Mouse (Mus musculus): ENCODE measurements around the gene Cpn1. TPM values are rescaled to one million over a fixed set of nuclear protein-coding genes. Genes with fewer than 3 reads are reported as not detected.
A peak's percentile ranks its signal among the peaks of the same experiment; 100 is the strongest.

The Cpn1 gene
- total RNA-seq, 1 experiment from 2014 or later = not detected

- ATAC-seq (replicated peaks; ENCODE audit: low read depth, poor library complexity, severe bottlenecking) = no peak
These were observed 41.8 kb downstream of the Cpn1 start for GRCm38 (mm10) chr19:43944566-43944965.

GRCm38 (mm10) chr19:43943076-43943475 is 43.3 kb downstream of the Cpn1 start:
- ATAC-seq (replicated peaks; ENCODE audit: low read depth, poor library complexity, severe bottlenecking) = no peak

- peak; percentile 72 for ATAC-seq (replicated peaks; ENCODE audit: low read depth, poor library complexity, severe bottlenecking)
These were observed 46.3 kb downstream of the Cpn1 start, which contains the start of gene Dnmbp for GRCm38 (mm10) chr19:43939769-43940689. Gene Dnmbp (minus strand): TSS chr19:43940191.

GRCm38 (mm10) chr19:43939171-43939768 is 47.1 kb downstream of the Cpn1 start:
- no peak for ATAC-seq (replicated peaks; ENCODE audit: low read depth, poor library complexity, severe bottlenecking)

- ATAC-seq (replicated peaks; ENCODE audit: low read depth, poor library complexity, severe bottlenecking) = no peak
These were observed 48.0 kb downstream of the Cpn1 start for GRCm38 (mm10) chr19:43938355-43938754.

GRCm38 (mm10) chr19:43930926-43931325 is 55.4 kb downstream of the Cpn1 start:
- ATAC-seq (replicated peaks; ENCODE audit: low read depth, poor library complexity, severe bottlenecking) = peak; percentile 46; the same call in 1 of the 2 replicates

GRCm38 (mm10) chr19:43930366-43930765 is 56.0 kb downstream of the Cpn1 start:
- ATAC-seq (replicated peaks; ENCODE audit: low read depth, poor library complexity, severe bottlenecking) = 0 out of 2 replicates have a peak, but pooled peaks have one; percentile 8

GRCm38 (mm10) chr19:43929869-43930268 is 56.5 kb downstream of the Cpn1 start:
- ATAC-seq (replicated peaks; ENCODE audit: low read depth, poor library complexity, severe bottlenecking) = no peak

GRCm38 (mm10) chr19:43927967-43928366 is 58.4 kb downstream of the Cpn1 start:
- ATAC-seq (replicated peaks; ENCODE audit: low read depth, poor library complexity, severe bottlenecking) = no peak

- 0 out of 2 replicates have a peak, but pooled peaks have one; percentile 17 for ATAC-seq (replicated peaks; ENCODE audit: low read depth, poor library complexity, severe bottlenecking)
These were observed 59.3 kb downstream of the Cpn1 start for GRCm38 (mm10) chr19:43927057-43927456.

GRCm38 (mm10) chr19:43926141-43926987 is 60.0 kb downstream of the Cpn1 start:
- ATAC-seq (replicated peaks; ENCODE audit: low read depth, poor library complexity, severe bottlenecking) = peak; percentile 50; the same call in 1 of the 2 replicates

GRCm38 (mm10) chr19:43924361-43924760 is 62.0 kb downstream of the Cpn1 start:
- ATAC-seq (replicated peaks; ENCODE audit: low read depth, poor library complexity, severe bottlenecking) = no peak

- no peak for ATAC-seq (replicated peaks; ENCODE audit: low read depth, poor library complexity, severe bottlenecking)
These were observed 63.4 kb downstream of the Cpn1 start for GRCm38 (mm10) chr19:43922963-43923362.

- ATAC-seq (replicated peaks; ENCODE audit: low read depth, poor library complexity, severe bottlenecking) = no peak; the same call in 1 of the 2 replicates
These were observed 64.9 kb downstream of the Cpn1 start for GRCm38 (mm10) chr19:43921410-43921809.

- ATAC-seq (replicated peaks; ENCODE audit: low read depth, poor library complexity, severe bottlenecking) = no peak
These were observed 65.7 kb downstream of the Cpn1 start for GRCm38 (mm10) chr19:43920453-43921300.

GRCm38 (mm10) chr19:43919841-43920240 is 66.5 kb downstream of the Cpn1 start:
- ATAC-seq (replicated peaks; ENCODE audit: low read depth, poor library complexity, severe bottlenecking) = no peak

- no peak for ATAC-seq (replicated peaks; ENCODE audit: low read depth, poor library complexity, severe bottlenecking)
These were observed 67.5 kb downstream of the Cpn1 start for GRCm38 (mm10) chr19:43918834-43919233.

GRCm38 (mm10) chr19:43917763-43918162 is 68.6 kb downstream of the Cpn1 start:
- no peak for ATAC-seq (replicated peaks; ENCODE audit: low read depth, poor library complexity, severe bottlenecking)

- ATAC-seq (replicated peaks; ENCODE audit: low read depth, poor library complexity, severe bottlenecking) = no peak
These were observed 69.0 kb downstream of the Cpn1 start for GRCm38 (mm10) chr19:43917406-43917691.

Measured in common myeloid progenitor, adult 5-6 weeks (primary cell).